Mouse (Mus musculus) forebrain, embryonic 15.5 days (tissue): ENCODE results near the gene Avl9. TPM values are rescaled to one million over a fixed set of nuclear protein-coding genes. Genes with fewer than 3 reads are reported as not detected.

Experiments
- ATAC-seq: fragments of 200-750 bp; cut with Nextera tagmentation; replicated peaks from 2 replicates; pipeline ENCODE4 v1.8.0; 2017; ENCODE audit warnings: mild to moderate bottlenecking, moderate TSS enrichment, moderate library complexity
- H3K27ac ChIP-seq: fragments of 300-500 bp; sonication (generic); replicated peaks from 2 replicates; pipeline ENCODE4 v1.5.1; 2015; ENCODE audit warnings: mild to moderate bottlenecking, inconsistent platforms
- H3K27me3 ChIP-seq: fragments of 300-500 bp; sonication (generic); 2 replicates; pipeline ENCODE4 v1.6.1; 2015; ENCODE audit warnings: inconsistent platforms
- H3K36me3 ChIP-seq: fragments of 300-500 bp; sonication (generic); 2 replicates; pipeline ENCODE4 v1.6.1; 2015; ENCODE audit warnings: mild to moderate bottlenecking, inconsistent platforms
- H3K4me1 ChIP-seq: fragments of 300-500 bp; sonication (generic); 2 replicates; pipeline ENCODE4 v1.6.1; 2015; ENCODE audit warnings: inconsistent platforms
- H3K4me2 ChIP-seq: fragments of 300-500 bp; sonication (generic); replicated peaks from 2 replicates; pipeline ENCODE4 v1.6.1; 2015; ENCODE audit warnings: mild to moderate bottlenecking, inconsistent platforms
- H3K4me3 ChIP-seq: fragments of 300-500 bp; sonication (generic); 2 replicates; pipeline ENCODE4 v1.5.1; 2015; ENCODE audit warnings: mild to moderate bottlenecking, inconsistent platforms
- H3K9ac ChIP-seq: fragments of 300-500 bp; sonication (generic); replicated peaks from 2 replicates; pipeline ENCODE4 v1.6.1; 2015; ENCODE audit warnings: mild to moderate bottlenecking, inconsistent platforms
- H3K9me3 ChIP-seq: fragments of 300-500 bp; sonication (generic); 2 replicates; pipeline ENCODE4 v1.6.1; 2016; ENCODE audit warnings: inconsistent platforms
- WGBS: fragments of 180-500 bp; shearing (Covaris S2); methylation state at CpG from one replicate; pipeline ENCODE4 v1.1.7; 2015; ENCODE audit warnings: mixed read lengths; 5-methylcytosine and 5-hydroxymethylcytosine counted together
- polyA plus RNA-seq: library from polyadenylated mRNA; unstranded; fragments of >200 nt; fragmentation: Nextera tagmentation; extraction: Ambion mirVana; gene quantifications from 2 replicates; pipeline ENCODE4 v1.2.1, GENCODE M21; 2015

Avl9 gene
- polyA plus RNA-seq, 1 experiment from 2014 or later = 39.2 TPM

- peak overlapping the region; percentile 99 for H3K27ac ChIP-seq
- H3K4me1 ChIP-seq = peaks cover 36% of the 10 kb centered on the region
- WGBS = under 1% methylated on average over 16 of the region's 16 CpGs
- no peaks in the 10 kb centered on the region for H3K27me3 ChIP-seq
- no peaks in the 10 kb centered on the region for H3K36me3 ChIP-seq
- H3K4me3 ChIP-seq = peak overlapping the region; percentile 94
- peak overlapping the region; percentile 88 for H3K9ac ChIP-seq
- peak; percentile 26 for ATAC-seq
- H3K9me3 ChIP-seq = no peaks in the 10 kb centered on the region
- H3K4me2 ChIP-seq = peak overlapping the region; percentile 67
Measured at GRCm38 (mm10) chr6:56796668-56797141, 82.0 kb downstream of the Avl9 start.

GRCm38 (mm10) chr6:56797311-56798151 is 82.8 kb downstream of the Avl9 start, which contains the start of gene Kbtbd2:
TSS of gene Kbtbd2 (minus strand) at chr6:56797813.
- peak within 1 kb of the TSS; percentile 67 for H3K4me2 ChIP-seq
- no peaks in the 10 kb centered on the region for H3K27me3 ChIP-seq
- H3K36me3 ChIP-seq = no peaks in the 10 kb centered on the region
- peak; percentile 96 for ATAC-seq
- peak within 1 kb of the TSS; percentile 94 for H3K4me3 ChIP-seq
- peaks cover 36% of the 10 kb centered on the region for H3K4me1 ChIP-seq
- peak within 1 kb of the TSS; percentile 99 for H3K27ac ChIP-seq
- no peaks in the 10 kb centered on the region for H3K9me3 ChIP-seq
- under 1% methylated on average over 96 of the region's 98 CpGs for WGBS
- peak within 1 kb of the TSS; percentile 88 for H3K9ac ChIP-seq

- 17% methylated on average over 8 of the region's 8 CpGs for WGBS
- H3K36me3 ChIP-seq = no peaks in the 10 kb centered on the region
- H3K4me3 ChIP-seq = peak overlapping the region; percentile 94
- H3K9ac ChIP-seq = peak overlapping the region; percentile 88
- H3K4me2 ChIP-seq = peak overlapping the region; percentile 67
- ATAC-seq = no peak
- no peaks in the 10 kb centered on the region for H3K9me3 ChIP-seq
- peaks cover 36% of the 10 kb centered on the region for H3K4me1 ChIP-seq
- H3K27ac ChIP-seq = peak overlapping the region; percentile 99
- H3K27me3 ChIP-seq = no peaks in the 10 kb centered on the region
Measured at GRCm38 (mm10) chr6:56798152-56798465, 83.4 kb downstream of the Avl9 start.

GRCm38 (mm10) chr6:56805026-56805425 is 90.3 kb downstream of the Avl9 start:
- Histone ChIP-seq H3K4me2 (no peak overlapping the region), H3K36me3 (no peaks in the 10 kb centered on the region), H3K9me3 (no peaks in the 10 kb centered on the region), H3K27me3 (no peaks in the 10 kb centered on the region), H3K9ac (no peak overlapping the region), H3K4me3 (no peak overlapping the region), H3K27ac (no peak overlapping the region), H3K4me1 (no peaks in the 10 kb centered on the region)
- ATAC-seq = no peak
- WGBS = 76% methylated on average over 4 of the region's 4 CpGs

DNA sequence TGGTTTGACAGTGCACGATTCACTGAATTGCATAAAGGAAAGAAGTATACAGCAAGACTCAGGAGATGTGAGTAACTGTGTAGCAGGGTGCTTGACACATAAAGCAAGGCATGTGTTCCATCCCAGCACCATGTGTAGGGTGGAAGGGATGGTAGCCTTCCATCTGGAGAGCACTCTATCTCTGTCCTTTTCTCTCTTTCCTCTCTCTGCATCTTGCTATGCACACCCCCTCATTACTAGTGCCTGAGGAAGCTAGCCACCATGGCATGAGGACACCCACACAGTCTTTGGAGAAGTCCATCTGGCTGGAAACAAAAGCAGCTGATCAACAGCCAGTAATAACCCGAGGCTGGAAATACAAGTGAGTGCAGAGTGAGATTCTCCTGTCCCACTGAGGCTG is 91.5 kb downstream of the Avl9 start:
- no peak overlapping the region for H3K9ac ChIP-seq
- H3K4me3 ChIP-seq = no peak overlapping the region
- H3K27ac ChIP-seq = no peak overlapping the region
- ATAC-seq = no peak
- no peaks in the 10 kb centered on the region for H3K27me3 ChIP-seq
- no peaks in the 10 kb centered on the region for H3K36me3 ChIP-seq
- no peaks in the 10 kb centered on the region for H3K9me3 ChIP-seq
- 77% methylated on average over 2 of the region's 2 CpGs for WGBS
- no peak overlapping the region for H3K4me2 ChIP-seq
- no peaks in the 10 kb centered on the region for H3K4me1 ChIP-seq

DNA sequence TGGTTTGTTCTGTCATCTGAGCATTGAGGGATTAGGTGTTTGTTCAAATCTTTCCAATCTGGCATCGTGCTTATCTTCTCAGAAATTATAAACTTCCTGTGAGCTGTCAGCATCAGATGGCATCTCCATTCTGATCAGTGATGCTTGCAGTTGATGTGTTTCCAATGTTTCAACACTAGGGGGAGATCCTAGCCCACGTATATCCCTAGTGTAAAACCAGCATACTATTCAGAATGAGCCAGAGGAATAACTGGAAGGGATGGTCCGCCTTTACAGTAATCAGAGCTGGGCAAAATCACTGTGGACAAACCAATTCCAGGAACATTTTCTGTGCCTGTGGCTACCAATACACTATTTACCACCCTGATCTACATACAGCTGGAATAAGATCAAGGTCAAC is 94.0 kb downstream of the Avl9 start:
- peak; percentile 95 for ATAC-seq
- Histone ChIP-seq H3K4me2 (no peak overlapping the region), H3K4me3 (no peak overlapping the region), H3K27me3 (no peaks in the 10 kb centered on the region), H3K36me3 (no peaks in the 10 kb centered on the region), H3K27ac (no peak overlapping the region), H3K4me1 (peaks cover 5% of the 10 kb centered on the region; the same call in 1 of the 2 replicates), H3K9ac (no peak overlapping the region), H3K9me3 (no peaks in the 10 kb centered on the region)
- 13% methylated on average over 3 of the region's 3 CpGs for WGBS

Other genes starting within 250 kb of the Avl9 start
- 8.8 and 9.6 TPM in 2 replicates for gene Pde1c, start 145.8 kb upstream of the Avl9 start, polyA plus RNA-seq
- 95.2 and 109 TPM in 2 replicates for gene Lsm5, start 10.2 kb upstream of the Avl9 start, polyA plus RNA-seq
- gene Kbtbd2, start 82.9 kb downstream of the Avl9 start, polyA plus RNA-seq = 36.4 and 37.9 TPM in 2 replicates
- 27.7 and 30.6 TPM in 2 replicates for gene Fkbp9, start 117.2 kb downstream of the Avl9 start, polyA plus RNA-seq
- gene Nt5c3, start 209.0 kb downstream of the Avl9 start, polyA plus RNA-seq = 150 and 159 TPM in 2 replicates
- 0.29 and 0.43 TPM in 2 replicates for gene Vmn1r4, start 209.1 kb downstream of the Avl9 start, polyA plus RNA-seq